Mouse (Mus musculus): ENCODE measurements around the gene Stim1.
A peak's percentile ranks its signal among the peaks of the same experiment; 100 is the strongest.

Gene Stim1

GRCm38 (mm10) chr7:102267601-102268394 lies at the start of gene Stim1:
TSS of gene Stim1 (plus strand) at chr7:102267806.
- DNase-seq, result peak; percentile 42

- no peak for DNase-seq
Measured at GRCm38 (mm10) chr7:102221899-102222298, 45.7 kb upstream of the Stim1 start.

- DNase-seq, result peak; percentile 23
Measured at GRCm38 (mm10) chr7:102222336-102222735, 45.3 kb upstream of the Stim1 start.

DNA sequence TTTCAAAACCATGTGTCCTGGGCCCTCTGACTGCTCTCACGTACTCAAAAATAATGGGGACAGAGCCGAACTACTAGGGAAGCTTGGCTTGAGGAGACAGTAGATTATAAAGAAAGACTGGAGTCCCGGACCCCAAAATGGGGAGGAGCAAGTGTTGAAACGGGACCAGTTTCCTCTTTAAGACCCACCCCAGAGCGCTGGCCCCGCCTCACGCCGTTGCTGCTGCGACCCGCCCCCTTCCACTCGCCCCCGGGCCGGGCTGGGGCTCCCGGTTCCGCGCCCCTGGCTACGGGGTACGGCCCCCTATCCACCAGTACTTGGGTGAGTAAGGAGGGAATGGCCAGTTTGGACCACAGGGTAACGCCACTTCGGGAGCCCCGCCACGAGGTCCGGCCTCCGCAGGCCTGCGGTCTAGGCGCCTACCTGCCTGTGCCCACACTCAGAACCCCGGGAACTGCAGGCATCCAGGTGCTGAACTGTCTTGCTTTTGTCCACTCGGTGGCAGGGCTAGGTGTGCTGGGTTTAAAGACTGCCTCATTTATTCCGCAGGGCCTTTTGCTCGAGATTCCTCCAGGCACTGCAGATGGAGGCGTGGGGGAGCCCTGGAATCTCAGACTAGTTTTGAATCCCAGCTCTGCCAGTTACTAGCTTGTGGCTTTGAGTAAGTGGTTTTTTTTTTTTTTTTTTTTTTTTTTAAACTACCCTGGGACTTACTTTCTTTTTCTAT lies 44.6 kb upstream of the Stim1 start:
- DNase-seq, result peak; percentile 61

DNA sequence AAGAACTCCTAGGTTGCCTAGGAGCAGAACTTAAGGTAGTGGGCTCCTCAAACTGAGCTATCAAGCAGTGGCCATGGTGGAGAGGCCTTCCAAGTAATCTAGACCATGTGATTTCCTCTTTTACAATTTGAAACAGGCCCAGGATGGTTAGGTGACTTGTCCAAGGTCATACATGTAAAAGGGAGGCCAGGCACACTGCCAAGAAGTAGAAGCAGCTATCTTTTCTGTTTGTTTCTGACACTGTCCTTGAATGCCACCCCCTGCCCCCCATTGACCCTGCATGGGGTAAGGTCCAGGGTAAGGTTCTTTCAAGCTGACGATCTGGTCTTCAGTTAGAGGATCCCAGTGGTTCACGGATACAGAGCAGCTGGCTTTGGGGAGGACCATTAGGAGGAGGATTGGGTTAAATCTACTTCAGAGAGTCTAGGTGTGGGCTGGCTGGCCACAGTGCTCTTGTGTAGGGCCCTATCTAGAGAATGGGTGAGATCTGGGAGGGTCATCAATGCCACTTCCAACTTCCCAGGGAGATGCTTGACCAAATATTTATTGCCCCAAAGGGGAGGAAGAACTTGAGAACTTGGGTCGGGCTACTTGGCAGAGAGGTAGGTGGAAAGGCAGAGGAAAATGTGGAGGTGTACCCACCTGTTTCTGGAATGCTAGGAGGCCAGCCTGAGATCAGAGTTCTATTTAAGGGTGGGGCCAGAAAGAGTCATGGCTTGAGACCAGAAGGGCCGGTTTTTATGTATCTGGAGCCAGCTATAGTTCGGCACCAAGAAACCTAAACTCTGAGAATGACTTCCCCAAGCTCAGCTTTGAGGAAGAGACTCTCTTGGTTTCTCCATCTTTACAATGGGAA lies 43.5 kb upstream of the Stim1 start:
- DNase-seq, result no peak

GRCm38 (mm10) chr7:102226051-102226450 lies 41.6 kb upstream of the Stim1 start:
- DNase-seq, result no peak

DNA sequence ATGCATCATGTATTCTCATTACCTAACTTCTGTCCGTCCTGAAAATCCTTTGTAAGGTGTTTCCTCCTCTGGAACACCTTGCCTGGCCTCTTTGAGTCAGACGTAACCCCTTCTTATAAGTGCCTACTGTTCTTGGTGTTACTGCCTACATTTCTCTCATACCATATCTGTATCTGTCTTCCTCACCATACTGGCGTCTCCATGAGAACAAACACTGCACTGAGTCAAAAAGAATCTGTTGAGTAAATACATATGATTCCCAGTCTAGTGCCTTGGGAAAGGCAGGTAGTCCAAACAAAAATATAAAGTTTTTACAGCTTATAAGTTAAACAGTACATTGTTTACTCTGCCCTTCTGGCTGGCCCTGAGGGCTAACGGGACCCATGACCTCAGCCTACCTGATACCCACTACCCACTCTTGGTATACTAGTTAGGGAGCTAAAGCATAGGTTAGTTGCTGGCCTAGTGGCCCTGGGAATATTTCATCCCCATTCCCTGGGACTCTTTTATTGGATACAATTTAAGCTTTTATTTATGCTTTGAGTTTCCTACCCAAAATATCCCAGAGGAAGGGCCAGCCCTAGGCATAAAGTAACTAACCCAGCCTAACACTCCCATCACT lies 39.4 kb upstream of the Stim1 start:
- no peak for DNase-seq

- no peak for DNase-seq
Measured at GRCm38 (mm10) chr7:102229814-102230213, 37.8 kb upstream of the Stim1 start.

DNA sequence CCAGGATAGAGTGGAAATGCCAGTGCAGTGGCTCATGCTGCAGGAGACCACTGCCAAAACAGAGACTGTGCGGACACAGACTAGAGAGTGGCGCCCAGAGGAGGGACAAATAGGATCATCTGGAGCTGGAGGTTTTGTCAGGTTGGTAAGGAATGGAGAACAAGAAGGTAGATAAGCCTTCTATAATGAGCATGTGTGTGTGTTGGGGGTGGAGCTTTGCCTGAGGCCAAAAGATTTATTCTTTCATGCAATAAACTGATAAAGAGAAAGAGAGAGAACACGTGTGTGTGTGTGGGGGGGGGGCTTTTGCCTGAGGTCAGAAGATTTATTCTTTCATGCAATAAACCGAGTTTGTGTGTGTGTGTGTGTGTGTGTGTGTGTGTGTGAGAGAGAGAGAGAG lies 34.5 kb upstream of the Stim1 start:
- DNase-seq, result no peak

- no peak for DNase-seq
Measured at GRCm38 (mm10) chr7:102238686-102239286, 28.8 kb upstream of the Stim1 start.

GRCm38 (mm10) chr7:102239591-102239990 lies 28.0 kb upstream of the Stim1 start:
- DNase-seq, result no peak

- DNase-seq, result no peak
Measured at GRCm38 (mm10) chr7:102242371-102242770, 25.2 kb upstream of the Stim1 start.

GRCm38 (mm10) chr7:102242917-102243316 lies 24.7 kb upstream of the Stim1 start:
- DNase-seq, result no peak

DNA sequence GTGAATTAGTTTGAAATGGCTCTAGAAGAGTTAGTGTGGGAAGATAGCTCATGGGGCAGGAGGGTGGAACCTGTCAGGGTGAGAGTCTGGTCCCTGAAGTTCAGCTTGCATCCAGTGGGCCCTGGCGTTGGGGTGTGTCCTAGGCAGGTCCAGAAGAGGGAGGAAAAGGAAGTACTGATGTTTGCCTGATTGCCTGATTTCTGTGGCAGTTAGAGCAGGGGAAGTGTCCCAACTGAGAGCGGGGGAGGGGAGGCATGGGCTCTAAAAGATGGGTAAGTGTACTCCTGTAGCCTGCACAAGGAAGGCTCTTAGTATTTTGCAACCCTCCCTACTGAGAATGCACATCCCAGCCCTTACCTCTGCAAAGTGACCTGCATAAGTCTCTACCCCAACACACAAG lies 23.7 kb upstream of the Stim1 start:
- no peak for DNase-seq

- DNase-seq, result no peak
Measured at GRCm38 (mm10) chr7:102244782-102245535, 22.6 kb upstream of the Stim1 start.

DNA sequence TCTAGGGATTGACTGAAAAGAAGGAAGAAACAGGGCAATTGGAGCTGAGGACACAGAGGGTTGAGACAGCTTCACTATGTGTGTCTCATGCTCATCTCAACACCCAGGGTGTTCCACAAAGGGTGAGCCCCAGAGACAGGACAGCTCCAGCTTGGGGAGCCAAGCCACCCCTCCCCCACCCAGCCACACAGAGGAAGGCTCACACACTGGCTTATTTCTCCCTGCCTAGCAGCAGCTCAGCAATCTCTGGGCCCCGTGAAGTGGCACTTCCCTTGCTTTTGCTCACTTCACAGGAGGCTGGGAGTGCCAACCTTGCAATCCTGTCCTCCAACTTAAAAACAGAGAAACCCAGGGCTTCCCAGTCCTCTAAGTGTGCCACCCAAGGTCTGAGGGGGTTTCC lies 21.8 kb upstream of the Stim1 start:
- no peak for DNase-seq

GRCm38 (mm10) chr7:102246265-102246664 lies 21.3 kb upstream of the Stim1 start:
- DNase-seq, result no peak

- DNase-seq, result no peak
Measured at GRCm38 (mm10) chr7:102246956-102247797, 20.4 kb upstream of the Stim1 start.

DNA sequence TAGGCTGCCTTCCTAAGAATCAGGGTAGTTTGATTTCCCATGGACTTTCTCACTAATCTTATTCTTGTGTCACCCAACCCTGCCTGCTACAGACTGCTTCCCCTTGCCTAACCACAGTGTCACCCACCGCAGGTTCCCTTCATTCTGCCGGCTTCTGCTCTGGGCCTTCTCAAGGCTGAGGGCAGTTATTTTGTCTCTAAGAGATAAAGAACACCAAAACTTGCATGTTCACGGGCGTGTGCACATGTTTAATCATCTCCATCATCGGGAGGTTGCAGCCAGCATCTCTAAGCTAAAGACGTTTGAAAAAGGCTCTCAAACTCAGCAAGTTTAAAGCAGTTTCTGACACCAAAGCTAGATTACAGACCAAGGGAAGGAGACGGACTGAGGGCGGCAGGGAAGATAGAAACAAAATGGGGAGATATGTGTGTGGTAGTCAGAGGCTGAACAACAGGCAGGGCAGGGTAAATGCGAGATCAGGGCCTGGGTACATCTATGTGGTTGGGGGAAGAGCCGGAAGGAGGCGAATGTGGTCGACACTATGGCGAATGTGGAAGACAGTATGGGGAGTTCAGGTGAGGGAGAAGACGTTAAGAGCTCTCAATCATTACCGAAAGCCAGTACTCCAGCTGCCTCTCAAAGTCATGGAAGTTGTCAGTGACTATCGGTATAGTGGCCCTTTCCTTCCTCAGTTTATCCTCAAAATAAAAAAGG lies 18.8 kb upstream of the Stim1 start:
- DNase-seq, result no peak

- DNase-seq, result no peak
Measured at GRCm38 (mm10) chr7:102249531-102249895, 18.1 kb upstream of the Stim1 start.

All from right cerebral cortex, postnatal 4 days (tissue).